Mouse (Mus musculus) liver, embryonic 14.5 days (tissue): ENCODE results near the gene Glg1.

Source experiments
- CTCF ChIP-seq: IDR thresholded peaks from 2 replicates; pipeline ENCODE4 v1.5.1; 2016; ENCODE audit warnings: antibody characterized with exemption, low read depth, control low read depth
- EP300 ChIP-seq: IDR thresholded peaks from 2 replicates; pipeline ENCODE4 v1.6.1; 2016; ENCODE audit warnings: antibody characterized with exemption, low read depth

- TF ChIP-seq CTCF (no peak), EP300 (no peak)
Observed at GRCm38 (mm10) chr8:111259408-111259741, 359 bp upstream of the Glg1 start.
